Mouse (Mus musculus) forebrain, embryonic 11.5 days (tissue): ENCODE results near the gene Fam71b. TPM values are rescaled to one million over a fixed set of nuclear protein-coding genes. Genes with fewer than 3 reads are reported as not detected.
"Not testable (repeated sequence)": the region's sequence is repeated elsewhere in the genome, so short reads cannot be mapped to it uniquely, and the experiment has no call there.

Source experiments
- ATAC-seq: fragments of 200-750 bp; cut with Nextera tagmentation; replicated peaks from 2 replicates; pipeline ENCODE4 v1.8.0; 2017; ENCODE audit warnings: moderate TSS enrichment; ENCODE audit not compliant: low FRiP score
- DNase-seq: peaks from one replicate; pipeline ENCODE4 v3.0.0-alpha.2; 2017; ENCODE audit warnings: low spot score
- H3K27ac ChIP-seq: fragments of 300-500 bp; sonication (generic); 2 replicates; pipeline ENCODE4 v1.5.1; 2014; ENCODE audit warnings: low read depth, low read length
- H3K27me3 ChIP-seq: fragments of 300-500 bp; sonication (generic); 2 replicates; pipeline ENCODE4 v1.6.1; 2014; ENCODE audit warnings: mild to moderate bottlenecking, low read length, mixed read lengths; ENCODE audit not compliant: control insufficient read depth, insufficient read depth
- H3K36me3 ChIP-seq: fragments of 300-500 bp; sonication (generic); 2 replicates; pipeline ENCODE4 v1.6.1; 2014; ENCODE audit warnings: mild to moderate bottlenecking, low read length, moderate library complexity, mixed read lengths; ENCODE audit not compliant: control insufficient read depth, insufficient read depth
- H3K4me1 ChIP-seq: fragments of 300-500 bp; sonication (generic); replicated peaks from 2 replicates; pipeline ENCODE4 v1.6.1; 2014; ENCODE audit warnings: low read length, mixed read lengths; ENCODE audit not compliant: control insufficient read depth, insufficient read depth
- H3K4me2 ChIP-seq: fragments of 300-500 bp; sonication (generic); 2 replicates; pipeline ENCODE4 v1.6.1; 2014; ENCODE audit warnings: low read depth, mild to moderate bottlenecking, low read length, moderate library complexity, mixed read lengths; ENCODE audit not compliant: severe bottlenecking
- H3K4me3 ChIP-seq: fragments of 300-500 bp; sonication (generic); 2 replicates; pipeline ENCODE4 v1.5.1; 2014; ENCODE audit warnings: low read depth, low read length
- H3K9ac ChIP-seq: fragments of 300-500 bp; sonication (generic); 2 replicates; pipeline ENCODE4 v1.6.1; 2014; ENCODE audit warnings: low read length
- H3K9me3 ChIP-seq: fragments of 300-500 bp; sonication (generic); 2 replicates; pipeline ENCODE4 v1.6.1; 2016; ENCODE audit warnings: low read length, mixed read lengths; ENCODE audit not compliant: control insufficient read depth
- WGBS: fragments of 180-500 bp; shearing (Covaris S2); extraction: QIAGEN DNeasy Blood & Tissue Kit; methylation state at CpG from one replicate; pipeline ENCODE4 v1.1.7; 2014; 5-methylcytosine and 5-hydroxymethylcytosine counted together
- polyA plus RNA-seq: library from polyadenylated mRNA; unstranded; fragments of >200 nt; fragmentation: Nextera tagmentation; extraction: Ambion mirVana; gene quantifications from 2 replicates; pipeline ENCODE4 v1.2.1, GENCODE M21; 2014

Gene Fam71b
- polyA plus RNA-seq, 1 experiment from 2014 or later = not detected

DNA sequence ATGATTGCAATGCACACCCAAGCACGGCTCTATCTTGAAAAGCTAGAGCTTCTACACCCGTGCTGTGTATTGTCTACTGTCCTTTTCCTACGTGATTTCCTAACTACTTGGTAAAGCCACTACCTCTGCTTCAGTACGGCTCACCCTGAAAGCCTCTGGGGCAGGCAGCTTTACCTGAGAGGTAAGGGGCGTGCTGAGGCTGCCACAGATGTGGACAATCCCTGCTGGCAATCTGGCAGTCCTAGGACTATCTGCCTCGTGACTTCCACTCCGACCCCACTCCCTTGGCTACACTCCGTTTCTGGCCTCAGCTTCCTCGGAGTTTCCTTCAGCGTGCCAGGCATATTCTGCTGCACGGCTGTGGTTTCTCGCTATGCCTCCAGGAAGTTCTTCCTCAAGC lies 5.2 kb downstream of the Fam71b start:
- WGBS = 85% methylated on average over 12 of the region's 12 CpGs
- H3K4me3 ChIP-seq = no peak overlapping the region
- ATAC-seq (no peak), DNase-seq (no peak)
- H3K4me2 ChIP-seq = no peak overlapping the region
- no peaks in the 10 kb centered on the region for H3K9me3 ChIP-seq
- H3K36me3 ChIP-seq = no peaks in the 10 kb centered on the region
- H3K4me1 ChIP-seq = no peaks in the 10 kb centered on the region
- no peak overlapping the region for H3K9ac ChIP-seq
- no peak overlapping the region for H3K27ac ChIP-seq
- H3K27me3 ChIP-seq = no peaks in the 10 kb centered on the region

DNA sequence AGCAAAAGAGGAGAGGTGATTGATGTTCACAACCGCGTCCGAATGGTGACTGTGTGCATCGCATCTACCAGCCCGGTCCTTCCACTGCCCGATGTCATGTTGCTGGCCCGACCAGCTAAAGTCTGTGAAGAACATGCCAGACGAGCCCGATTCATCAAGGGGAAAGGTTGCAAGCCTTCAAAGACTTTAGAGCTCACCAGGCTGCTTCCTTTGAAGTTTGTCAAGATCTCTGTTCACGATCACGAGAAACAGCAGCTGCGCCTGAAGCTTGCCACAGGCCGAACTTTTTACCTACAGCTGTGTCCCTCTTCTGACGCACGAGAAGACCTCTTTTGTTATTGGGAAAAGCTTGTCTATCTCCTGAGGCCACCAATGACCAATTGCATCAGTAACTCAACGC lies 8.6 kb downstream of the Fam71b start:
- 89% methylated on average over 16 of the region's 16 CpGs for WGBS
- Histone ChIP-seq H3K9me3 (no peaks in the 10 kb centered on the region), H3K9ac (no peak overlapping the region), H3K36me3 (no peaks in the 10 kb centered on the region), H3K27ac (no peak overlapping the region), H3K4me1 (no peaks in the 10 kb centered on the region), H3K27me3 (no peaks in the 10 kb centered on the region), H3K4me3 (no peak overlapping the region), H3K4me2 (no peak overlapping the region)
- DNase-seq (no peak), ATAC-seq (no peak)

DNA sequence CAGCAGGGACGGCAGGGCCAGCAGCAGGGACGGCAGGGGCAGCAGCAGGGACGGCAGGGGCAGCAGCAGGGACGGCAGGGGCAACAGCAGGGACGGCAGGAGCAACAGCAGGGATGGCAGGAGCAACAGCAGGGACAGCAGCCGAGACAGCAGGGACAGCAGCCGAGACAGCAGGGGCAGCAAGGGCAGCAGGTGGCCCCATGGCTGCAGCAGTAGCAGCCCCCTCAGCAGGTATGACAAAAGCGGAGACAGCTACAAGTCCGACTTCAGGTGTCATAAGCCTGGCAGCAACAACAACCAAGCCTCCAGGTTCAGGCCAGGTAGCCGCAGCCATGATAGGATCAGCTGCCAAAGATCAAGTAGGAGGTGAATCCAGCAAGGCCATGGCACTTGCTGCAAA lies 10.4 kb downstream of the Fam71b start:
- no peak overlapping the region for H3K27ac ChIP-seq
- no peak overlapping the region for H3K4me2 ChIP-seq
- ATAC-seq (no peak), DNase-seq (no peak)
- no peaks in the 10 kb centered on the region for H3K4me1 ChIP-seq
- H3K9ac ChIP-seq = no peak overlapping the region; the same call in 1 of the 2 replicates
- no peak overlapping the region for H3K4me3 ChIP-seq
- no peaks in the 10 kb centered on the region for H3K36me3 ChIP-seq
- 39% methylated on average over 10 of the region's 10 CpGs for WGBS
- no peaks in the 10 kb centered on the region for H3K27me3 ChIP-seq
- H3K9me3 ChIP-seq = no peaks in the 10 kb centered on the region

DNA sequence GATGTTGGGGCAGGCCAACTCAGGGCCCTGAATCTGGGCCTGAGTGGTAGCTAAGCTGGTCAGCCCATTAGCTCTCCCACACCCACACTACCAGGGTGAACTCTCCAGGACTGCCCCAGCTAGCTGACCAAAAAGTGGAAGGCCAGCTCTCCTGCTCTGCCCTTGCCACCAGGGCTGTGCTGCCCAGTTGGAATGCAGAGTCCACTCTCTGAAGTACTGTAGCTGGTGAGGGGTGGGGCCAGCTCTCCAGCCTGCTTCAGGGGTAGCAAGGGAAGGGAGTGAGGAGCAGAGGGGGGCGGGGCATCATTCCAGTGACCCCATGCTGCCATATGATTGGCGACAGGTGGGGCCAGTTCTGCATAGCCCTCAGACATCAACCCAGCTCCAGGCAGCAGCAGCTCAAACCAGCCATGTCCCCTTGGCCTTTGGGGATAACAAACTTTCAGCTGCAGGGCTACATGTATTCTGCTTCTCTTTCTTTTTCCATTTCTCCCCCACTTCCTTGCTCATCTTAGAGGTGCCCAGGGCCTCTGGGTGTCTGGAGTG lies 13.7 kb downstream of the Fam71b start:
- no peaks in the 10 kb centered on the region for H3K9me3 ChIP-seq
- H3K27ac ChIP-seq = no peak overlapping the region
- no peak overlapping the region for H3K9ac ChIP-seq
- DNase-seq (no peak), ATAC-seq (no peak)
- no peak overlapping the region for H3K4me2 ChIP-seq
- no peaks in the 10 kb centered on the region for H3K4me1 ChIP-seq
- H3K27me3 ChIP-seq = no peaks in the 10 kb centered on the region
- no peak overlapping the region for H3K4me3 ChIP-seq
- H3K36me3 ChIP-seq = no peaks in the 10 kb centered on the region
- 56% methylated on average over 2 of the region's 2 CpGs for WGBS

DNA sequence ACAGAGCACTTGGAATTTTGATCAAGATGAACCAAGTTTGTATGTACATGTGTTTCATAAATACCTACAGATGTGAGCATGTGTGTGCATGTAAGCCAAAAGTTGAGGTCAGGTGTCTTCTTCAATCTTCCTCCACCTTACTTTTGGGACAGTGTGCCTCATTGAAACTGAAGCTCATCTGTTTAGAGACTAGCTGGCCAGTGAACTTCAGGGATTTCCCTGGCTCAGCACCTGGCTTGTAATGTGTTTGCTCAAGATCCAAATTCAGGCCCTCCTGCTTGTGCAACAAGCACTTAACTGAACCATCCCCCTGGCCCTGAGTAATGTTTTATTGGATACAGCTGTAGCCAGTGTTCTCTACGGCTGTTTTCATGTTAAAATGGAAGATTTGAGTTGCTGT lies 22.1 kb downstream of the Fam71b start:
- DNase-seq = no peak
- Histone ChIP-seq H3K27me3 (no peaks in the 10 kb centered on the region), H3K4me2 (no peak overlapping the region), H3K36me3 (no peaks in the 10 kb centered on the region), H3K9me3 (no peaks in the 10 kb centered on the region), H3K27ac (no peak overlapping the region), H3K4me1 (no peaks in the 10 kb centered on the region), H3K9ac (no peak overlapping the region), H3K4me3 (no peak overlapping the region)
- no peak for ATAC-seq
- WGBS = 52% methylated on average over 1 of the region's 1 CpGs

DNA sequence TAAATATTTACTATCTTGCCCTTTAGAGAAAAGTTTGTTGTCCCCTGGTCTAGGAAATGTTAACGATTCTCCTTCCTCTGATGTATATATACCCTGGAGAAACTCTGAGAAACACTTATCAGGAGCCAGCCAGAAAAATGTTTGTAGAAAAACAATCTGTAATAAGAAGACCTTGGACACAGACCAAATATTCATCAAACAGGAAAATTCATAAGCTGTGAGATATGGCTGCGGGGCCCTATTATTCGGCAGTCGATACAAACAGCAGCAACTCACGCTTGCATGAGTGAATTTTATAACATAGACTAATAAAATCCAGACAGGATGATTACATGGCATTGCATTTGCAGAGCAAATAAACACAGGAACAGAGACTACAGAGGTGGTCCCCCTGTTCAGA lies 22.5 kb downstream of the Fam71b start:
- H3K4me3 ChIP-seq = no peak overlapping the region
- 93% methylated on average over 5 of the region's 5 CpGs for WGBS
- DNase-seq (no peak), ATAC-seq (no peak)
- H3K36me3 ChIP-seq = no peaks in the 10 kb centered on the region
- no peak overlapping the region for H3K27ac ChIP-seq
- no peak overlapping the region for H3K9ac ChIP-seq
- H3K27me3 ChIP-seq = no peaks in the 10 kb centered on the region
- H3K9me3 ChIP-seq = no peaks in the 10 kb centered on the region
- no peaks in the 10 kb centered on the region for H3K4me1 ChIP-seq
- no peak overlapping the region for H3K4me2 ChIP-seq

DNA sequence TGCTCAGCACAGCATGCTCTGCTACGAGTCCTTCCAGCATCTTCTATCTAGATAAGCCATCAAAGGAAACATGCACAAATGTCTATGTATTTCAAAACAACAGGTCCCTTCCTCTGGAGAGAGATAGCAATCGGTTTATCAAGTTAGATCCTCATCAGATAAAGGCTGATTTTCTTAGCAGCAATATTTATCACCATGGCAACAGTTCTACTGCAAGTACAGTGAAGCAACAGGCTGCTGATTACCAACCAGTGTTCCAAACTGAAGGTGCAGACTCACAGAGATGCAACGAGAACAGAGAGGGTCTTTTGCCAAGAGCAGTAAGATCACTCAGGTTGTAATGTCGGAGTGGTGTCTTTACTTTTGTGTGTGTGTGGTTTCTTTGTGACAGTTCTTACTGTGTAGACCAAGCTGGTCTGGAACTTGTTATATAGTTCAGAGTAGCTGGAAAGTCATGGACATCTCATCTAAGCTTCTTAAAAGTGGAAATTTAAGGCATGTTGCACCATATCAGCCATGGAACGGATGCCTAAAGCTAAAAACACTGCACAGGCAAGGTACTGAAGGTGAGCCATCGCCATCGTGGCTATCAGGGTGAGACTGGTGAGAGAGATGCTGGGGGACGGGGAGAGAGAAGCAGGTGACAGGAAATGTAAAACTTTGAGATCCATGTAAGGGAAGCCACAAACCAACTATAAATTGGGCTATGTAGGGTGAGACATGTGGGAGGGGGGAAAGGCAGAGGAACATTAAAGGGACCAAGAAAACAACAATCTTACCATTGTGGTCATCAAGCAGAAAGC lies 24.9 kb downstream of the Fam71b start:
- no peak overlapping the region for H3K9ac ChIP-seq
- H3K27me3 ChIP-seq = no peaks in the 10 kb centered on the region
- no peaks in the 10 kb centered on the region for H3K4me1 ChIP-seq
- DNase-seq (no peak), ATAC-seq (no peak)
- 83% methylated on average over 8 of the region's 8 CpGs for WGBS
- no peak overlapping the region for H3K4me2 ChIP-seq
- H3K36me3 ChIP-seq = no peaks in the 10 kb centered on the region
- no peak overlapping the region for H3K4me3 ChIP-seq
- H3K9me3 ChIP-seq = no peaks in the 10 kb centered on the region
- H3K27ac ChIP-seq = no peak overlapping the region

DNA sequence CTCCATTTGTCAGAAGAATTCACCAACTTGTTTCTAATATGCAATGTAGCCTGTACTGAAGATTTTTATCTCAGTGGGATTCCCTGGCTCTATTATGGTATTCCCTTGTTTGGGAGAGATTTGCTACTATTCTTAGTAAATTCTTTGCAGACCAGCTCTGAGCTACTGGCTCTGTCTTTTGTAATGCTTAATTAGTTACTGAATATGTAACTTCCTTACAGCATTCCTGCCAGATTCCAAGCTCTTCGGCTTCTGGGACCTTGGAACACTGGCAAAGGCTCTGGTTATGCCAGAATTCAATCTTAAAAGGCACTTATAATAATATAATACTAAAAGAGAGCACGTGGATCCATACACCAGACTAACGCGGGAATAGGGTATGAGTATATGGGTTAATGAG lies 31.8 kb downstream of the Fam71b start:
- H3K27ac ChIP-seq, ATAC-seq, H3K4me2 ChIP-seq, H3K27me3 ChIP-seq, DNase-seq, H3K4me1 ChIP-seq, H3K4me3 ChIP-seq, H3K9me3 ChIP-seq, H3K9ac ChIP-seq, H3K36me3 ChIP-seq: not testable (repeated sequence)
- 40% methylated on average over 4 of the region's 4 CpGs for WGBS

DNA sequence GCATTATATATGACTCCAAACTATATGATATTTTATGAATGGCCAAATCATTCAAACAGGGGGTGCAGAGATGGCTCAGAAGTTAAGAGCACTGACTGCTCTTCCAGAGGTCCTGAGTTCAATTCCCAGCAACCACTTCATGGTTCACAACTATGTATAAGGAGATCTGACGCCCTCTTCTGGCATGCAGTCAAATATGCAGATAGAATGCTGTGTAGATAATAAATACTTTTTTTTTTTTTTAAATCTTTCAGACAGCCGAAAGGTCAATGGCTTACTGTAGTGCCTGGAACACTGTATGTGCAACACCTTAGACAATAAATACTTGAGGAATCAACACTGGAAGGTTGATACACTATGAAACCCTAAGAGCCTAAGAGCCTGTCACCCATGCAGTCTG lies 33.8 kb downstream of the Fam71b start:
- 86% methylated on average over 2 of the region's 2 CpGs for WGBS
- ATAC-seq = no peak
- no peaks in the 10 kb centered on the region for H3K27me3 ChIP-seq

More for the DNA sequence above, 33.8 kb downstream of the Fam71b start:
- Histone ChIP-seq H3K27ac (no peak overlapping the region), H3K9ac (no peak overlapping the region), H3K4me3 (no peak overlapping the region), H3K4me1 (no peaks in the 10 kb centered on the region), H3K4me2 (no peak overlapping the region), H3K9me3 (no peaks in the 10 kb centered on the region), H3K36me3 (no peaks in the 10 kb centered on the region)
- no peak for DNase-seq
